Mouse (Mus musculus) fibroblast of lung, adult 2 months (primary cell): ENCODE measurements around the gene Olfr1328.
"Not testable (repeated sequence)": the region's sequence is repeated elsewhere in the genome, so short reads cannot be mapped to it uniquely, and the experiment has no call there.

Experiments
- DNase-seq: peaks from one replicate; pipeline ENCODE4 v3.0.0-alpha.2; 2011; ENCODE audit warnings: low read depth

The Olfr1328 gene

DNA sequence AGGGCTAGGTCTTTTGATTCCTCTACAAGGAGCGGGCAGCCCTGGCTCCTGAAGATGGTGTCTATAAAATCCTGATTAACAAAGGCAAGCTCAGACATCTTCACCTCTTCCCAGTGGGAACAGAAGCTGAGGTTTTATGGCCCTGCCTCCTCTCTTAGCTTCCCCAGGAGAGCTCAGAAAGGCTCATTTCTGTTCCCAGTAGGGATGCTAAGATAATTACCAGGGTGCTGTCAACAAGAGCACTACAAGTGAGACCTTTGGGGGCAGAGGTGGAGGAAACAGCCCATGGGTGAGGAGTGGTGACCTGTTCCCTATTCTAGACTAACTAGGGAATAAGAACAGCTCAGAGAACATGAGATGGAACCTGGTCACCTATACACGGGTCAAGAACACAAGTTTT, at the start of gene Olfr1328:
TSS of gene Olfr1328 (minus strand) at position 101 of the 400 bp plus-strand sequence.
- no peak for DNase-seq

DNA sequence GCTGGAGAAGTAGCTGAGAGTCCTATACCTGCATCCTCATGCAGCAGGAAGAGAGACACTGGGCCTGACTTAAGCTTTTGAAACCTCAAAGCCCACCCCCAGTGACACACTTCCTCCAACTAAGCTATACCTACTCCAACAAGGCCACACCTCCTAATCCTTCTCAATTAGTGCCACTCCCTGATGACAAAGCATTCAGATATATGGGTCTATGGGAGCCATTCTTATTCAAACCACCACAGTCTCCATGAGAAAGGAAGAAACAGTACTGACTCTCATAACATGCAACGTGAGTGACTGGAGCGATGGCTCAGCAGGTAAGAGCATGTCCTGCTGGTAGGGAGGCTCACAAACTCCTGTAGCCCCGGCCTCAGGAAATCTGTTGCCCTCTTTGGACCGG, 46.9 kb upstream of the Olfr1328 start:
- no peak for DNase-seq

DNA sequence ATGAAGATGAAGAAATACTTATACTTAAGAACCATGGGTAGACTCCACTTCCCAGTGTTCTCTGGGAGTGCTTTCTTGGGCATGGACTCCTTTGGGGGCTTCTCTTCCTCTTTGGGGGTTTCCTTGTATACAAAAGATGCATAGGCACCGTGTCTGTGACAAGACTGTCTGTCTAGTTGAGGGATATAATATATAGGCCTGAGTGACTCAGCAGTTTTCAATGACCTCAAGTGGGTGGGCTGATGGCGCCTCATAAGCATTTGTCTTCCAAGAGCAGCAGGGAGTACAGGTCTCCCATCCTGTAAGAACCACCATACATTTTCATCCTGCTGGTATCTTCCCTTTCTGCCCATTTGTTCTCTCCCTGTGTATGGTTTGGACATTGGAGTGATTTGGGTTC, 34.9 kb upstream of the Olfr1328 start:
- no peak for DNase-seq

DNA sequence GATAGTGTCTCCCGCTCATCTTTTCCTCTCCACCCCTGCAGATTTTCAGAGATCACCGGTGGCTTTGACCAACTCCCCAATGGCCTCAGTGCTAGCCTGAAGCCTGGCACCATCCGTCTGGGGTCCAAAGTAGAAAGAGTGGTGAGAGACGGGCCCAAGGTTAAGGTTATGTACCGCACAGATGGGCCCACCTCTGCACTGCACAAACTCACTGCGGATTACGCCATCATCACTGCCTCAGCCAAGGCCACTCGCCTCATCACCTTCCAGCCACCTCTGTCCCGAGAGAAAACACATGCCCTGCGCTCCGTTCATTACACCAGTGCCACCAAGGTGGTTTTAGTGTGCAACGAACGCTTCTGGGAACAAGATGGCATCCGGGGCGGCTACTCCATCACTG, 29.3 kb upstream of the Olfr1328 start:
- DNase-seq, result no peak

DNA sequence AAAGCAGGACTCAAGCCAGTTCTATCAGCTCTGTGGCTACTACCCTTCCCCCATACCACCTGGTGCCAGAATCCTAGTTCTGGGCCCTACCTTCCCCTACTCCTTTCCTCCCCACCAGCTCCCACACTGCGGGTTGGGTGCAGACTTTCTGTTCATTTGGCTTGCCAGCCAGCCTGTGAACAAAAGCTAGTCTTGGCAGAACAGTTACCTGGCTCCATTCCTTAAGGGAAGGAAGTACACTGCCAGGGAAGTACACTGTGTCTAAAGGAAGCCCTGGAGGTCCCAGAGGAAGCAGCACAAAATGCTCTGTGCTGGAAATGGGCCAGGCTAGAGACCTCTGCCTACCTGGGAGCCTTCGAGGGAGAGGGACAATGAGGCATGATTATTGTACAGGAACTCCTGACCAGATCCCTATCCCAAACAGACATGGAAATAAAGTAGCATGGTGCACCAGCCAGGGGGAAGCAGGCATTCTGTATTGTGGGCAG, 22.8 kb upstream of the Olfr1328 start, which contains the start of gene Lao1:
TSS of gene Lao1 (plus strand) at position 438 of the 488 bp plus-strand sequence.
- no peak for DNase-seq

DNA sequence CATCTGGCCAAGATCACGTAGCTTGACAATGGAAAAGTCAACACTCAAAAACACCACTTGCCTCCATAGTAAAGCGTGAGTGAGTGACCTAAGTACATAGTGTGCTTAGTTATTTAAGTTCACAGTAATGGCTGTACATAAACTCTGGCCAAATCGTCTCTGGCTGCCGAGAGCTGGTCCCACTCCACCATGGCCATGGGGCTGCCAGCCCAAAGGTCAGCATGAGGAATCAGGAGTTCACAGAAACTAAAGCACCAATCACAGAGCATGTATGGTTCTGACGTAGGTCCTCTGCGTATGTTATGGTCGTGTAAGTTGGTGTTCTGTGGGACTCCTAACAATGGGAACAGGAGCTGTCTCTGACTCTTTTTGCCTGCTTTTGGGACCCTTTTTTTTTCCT, 20.4 kb upstream of the Olfr1328 start:
- DNase-seq, result no peak

DNA sequence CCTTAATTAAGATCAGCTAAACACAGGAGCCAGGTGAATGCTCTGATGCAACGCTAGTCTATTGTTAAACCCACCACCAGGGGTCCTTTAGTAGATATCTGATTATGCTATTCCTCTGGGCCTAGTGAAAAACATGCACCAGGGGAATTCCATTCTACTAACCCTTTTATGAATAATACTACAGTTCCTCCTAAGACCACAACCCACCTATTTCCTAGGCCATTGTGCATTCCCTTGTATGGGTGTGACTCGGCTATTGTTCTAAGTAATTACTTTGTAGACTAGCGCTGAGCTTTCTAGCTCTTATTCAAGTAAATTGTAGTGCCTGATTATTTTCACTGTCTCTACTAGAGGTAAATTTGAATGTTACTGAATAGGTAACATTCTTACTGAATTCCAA, 7.1 kb downstream of the Olfr1328 start:
- DNase-seq, result not testable (repeated sequence)

DNA sequence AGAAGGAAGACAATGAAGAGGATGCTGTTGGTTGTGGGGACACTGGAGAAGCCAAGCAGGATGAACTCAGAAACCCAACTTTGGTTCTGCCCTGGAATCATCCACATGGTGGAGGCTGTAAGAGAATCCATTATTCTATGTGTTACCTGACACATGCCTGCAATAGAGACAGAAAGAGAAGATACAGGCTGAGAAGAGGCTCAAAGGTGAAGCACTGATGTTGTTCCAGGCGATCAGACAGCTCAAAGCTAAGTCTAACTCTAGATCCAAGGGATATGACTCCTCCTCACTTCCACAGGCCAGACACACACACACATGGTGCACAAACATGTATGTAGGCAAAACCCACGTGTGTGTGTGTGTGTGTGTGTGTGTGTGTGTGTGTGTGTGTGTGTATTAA, 21.0 kb downstream of the Olfr1328 start, which contains the start of gene Olfr1329:
TSS of gene Olfr1329 (minus strand) at position 101 of the 400 bp plus-strand sequence.
- not testable (repeated sequence) for DNase-seq

DNA sequence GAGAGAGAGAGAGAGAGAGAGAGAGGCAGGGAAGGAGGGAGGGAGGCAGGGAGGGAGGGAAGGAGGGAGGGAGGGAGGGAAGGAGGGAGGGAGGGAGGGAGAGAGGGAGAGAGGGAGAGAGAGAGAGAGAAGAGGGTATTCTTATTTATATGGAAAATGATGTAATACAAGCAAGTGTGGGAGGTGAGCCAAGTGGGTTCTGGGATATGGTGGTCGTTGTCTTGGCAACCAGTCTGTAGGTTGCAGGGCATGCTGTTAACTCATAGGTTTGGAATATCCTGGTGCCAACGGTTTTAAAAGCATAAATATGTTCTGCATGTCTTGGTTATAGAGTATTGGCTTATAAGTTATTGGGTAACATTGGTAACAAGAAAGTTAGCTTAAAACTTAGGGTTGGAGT, 36.4 kb downstream of the Olfr1328 start:
- no peak for DNase-seq

DNA sequence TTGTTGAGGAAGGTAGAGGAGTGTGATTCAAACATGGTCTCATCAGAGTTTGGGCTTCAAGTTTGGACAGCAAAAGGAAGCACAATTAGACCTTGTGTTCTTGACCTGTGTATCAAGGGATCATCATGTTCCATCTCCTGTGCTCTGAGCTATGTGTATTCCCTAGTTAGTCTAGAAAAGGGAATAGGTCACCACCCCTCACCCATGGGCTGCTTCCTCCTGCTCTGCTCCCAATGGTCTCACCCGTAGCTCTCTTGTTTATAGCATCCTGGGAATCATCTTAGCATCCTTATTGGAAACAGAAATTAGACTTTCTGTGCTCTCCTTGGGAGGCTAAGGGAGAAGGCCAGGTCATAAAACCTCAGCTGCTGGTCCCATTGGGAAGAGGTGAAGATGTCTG, 50.1 kb downstream of the Olfr1328 start, which contains the start of gene Olfr1330:
TSS of gene Olfr1330 (plus strand) at position 301 of the 400 bp plus-strand sequence.
- no peak for DNase-seq
